Mouse (Mus musculus): ENCODE data around the gene Pid1.

GRCm38 (mm10) chr1:84278359-84279255 lies 85.4 kb downstream of the Pid1 start:
- TF ChIP-seq POLR2A (IDR thresholded peaks at IDR 0.05; ENCODE audit: insufficient read depth, low read length): no peak
- no peak for TF ChIP-seq EP300 (IDR thresholded peaks at IDR 0.05; ENCODE audit: insufficient read depth, low read depth, low read length)
- TF ChIP-seq CTCF (IDR thresholded peaks at IDR 0.05; ENCODE audit: low read depth, low read length): no peak
